Mouse (Mus musculus): ENCODE measurements around the gene Lrrc51.
"Not testable (repeated sequence)": the region's sequence is repeated elsewhere in the genome, so short reads cannot be mapped to it uniquely, and the experiment has no call there.

Gene Lrrc51

GRCm38 (mm10) chr7:101937569-101937968 is 3.9 kb upstream of the Lrrc51 start:
- no peak for DNase-seq (ENCODE audit: low spot score in 2 of 2)

- DNase-seq (ENCODE audit: low spot score in 2 of 2) = no peak
These were observed 3.3 kb upstream of the Lrrc51 start for GRCm38 (mm10) chr7:101936996-101937395.

GRCm38 (mm10) chr7:101935957-101936356 is 2.3 kb upstream of the Lrrc51 start:
- no peak for DNase-seq (ENCODE audit: low spot score in 2 of 2)

- DNase-seq (ENCODE audit: low spot score in 2 of 2) = no peak
These were observed 395 bp downstream of the Lrrc51 start for GRCm38 (mm10) chr7:101933300-101933699.

GRCm38 (mm10) chr7:101932551-101932950 is 1.1 kb downstream of the Lrrc51 start:
- no peak for DNase-seq (ENCODE audit: low spot score in 2 of 2)

- no peak for DNase-seq (ENCODE audit: low spot score in 2 of 2)
These were observed 5.6 kb downstream of the Lrrc51 start for GRCm38 (mm10) chr7:101928093-101928492.

- DNase-seq (ENCODE audit: low spot score in 2 of 2) = not testable (repeated sequence)
These were observed 7.8 kb downstream of the Lrrc51 start for GRCm38 (mm10) chr7:101925892-101926291.

- DNase-seq (ENCODE audit: low spot score in 2 of 2) = peak in 1 of 2 experiments; percentile 55
These were observed 15.6 kb downstream of the Lrrc51 start for GRCm38 (mm10) chr7:101918071-101918470.

GRCm38 (mm10) chr7:101911982-101912381 is 21.7 kb downstream of the Lrrc51 start:
- peak in 1 of 2 experiments; percentile 22 for DNase-seq (ENCODE audit: low spot score in 2 of 2)

- no peak for DNase-seq (ENCODE audit: low spot score in 2 of 2)
These were observed 23.6 kb downstream of the Lrrc51 start for GRCm38 (mm10) chr7:101910138-101910537.

GRCm38 (mm10) chr7:101908367-101908766 is 25.3 kb downstream of the Lrrc51 start:
- no peak for DNase-seq (ENCODE audit: low spot score in 2 of 2)

- DNase-seq (ENCODE audit: low spot score in 2 of 2) = no peak
These were observed 27.0 kb downstream of the Lrrc51 start for GRCm38 (mm10) chr7:101906696-101907095.

- no peak for DNase-seq (ENCODE audit: low spot score in 2 of 2)
These were observed 27.4 kb downstream of the Lrrc51 start, which contains the start of gene Tomt for GRCm38 (mm10) chr7:101906287-101906681. Gene Tomt, minus strand, starts transcription at chr7:101906359.

- DNase-seq (ENCODE audit: low spot score in 2 of 2) = peak; percentile 99 to 100
These were observed 28.0 kb downstream of the Lrrc51 start, which contains the start of gene Lamtor1 for GRCm38 (mm10) chr7:101905561-101906286. Gene Lamtor1, plus strand, starts transcription at chr7:101905904.

GRCm38 (mm10) chr7:101902846-101903245 is 30.8 kb downstream of the Lrrc51 start:
- DNase-seq (ENCODE audit: low spot score in 2 of 2) = no peak

GRCm38 (mm10) chr7:101901969-101902368 is 31.7 kb downstream of the Lrrc51 start:
- DNase-seq (ENCODE audit: low spot score in 2 of 2) = no peak

- no peak for DNase-seq (ENCODE audit: low spot score in 2 of 2)
These were observed 33.2 kb downstream of the Lrrc51 start for GRCm38 (mm10) chr7:101900331-101901097.

- peak; percentile 97 for DNase-seq (ENCODE audit: low spot score in 2 of 2)
These were observed 37.3 kb downstream of the Lrrc51 start for GRCm38 (mm10) chr7:101896104-101897066.

GRCm38 (mm10) chr7:101895695-101896094 is 38.0 kb downstream of the Lrrc51 start:
- no peak for DNase-seq (ENCODE audit: low spot score in 2 of 2)

- DNase-seq (ENCODE audit: low spot score in 2 of 2) = no peak
These were observed 45.2 kb downstream of the Lrrc51 start for GRCm38 (mm10) chr7:101888460-101888859.

- no peak for DNase-seq (ENCODE audit: low spot score in 2 of 2)
These were observed 47.4 kb downstream of the Lrrc51 start for GRCm38 (mm10) chr7:101886274-101886673.

- no peak for DNase-seq (ENCODE audit: low spot score in 2 of 2)
These were observed 49.5 kb downstream of the Lrrc51 start for GRCm38 (mm10) chr7:101884160-101884559.

All from natural killer cell, adult 2 months (primary cell).